Mouse (Mus musculus) central nervous system, embryonic 14 days (tissue): Measurements from ENCODE around the gene Tex38. TPM values are rescaled to one million over a fixed set of nuclear protein-coding genes. Genes with fewer than 3 reads are reported as not detected.

Source experiments
- polyA plus RNA-seq: library from polyadenylated mRNA; depleted of rRNA; stranded (reverse); fragments of >200 nt; gene quantifications from 2 replicates; pipeline ENCODE4 v1.2.3, GENCODE M21; 2012; rRNA removed

The Tex38 gene
- 0.37 and 0.46 TPM in 2 replicates for polyA plus RNA-seq

GRCm38 (mm10) chr4:115780918-115781317, at the start of gene Tex38:
Gene Tex38 (minus strand): TSS chr4:115781018.

GRCm38 (mm10) chr4:115827888-115828571, 47.2 kb upstream of the Tex38 start, which contains the start of gene Mob3c:
Gene Mob3c (plus strand): TSS chr4:115828092.

GRCm38 (mm10) chr4:115784769-115785510, 4.1 kb upstream of the Tex38 start, which contains the start of gene Atpaf1:
Gene Atpaf1 (plus strand): TSS chr4:115784812.

GRCm38 (mm10) chr4:115737551-115738041, 43.2 kb downstream of the Tex38 start, which contains the start of gene Efcab14:
Gene Efcab14 (plus strand): TSS chr4:115737744.

Other genes starting within 250 kb of the Tex38 start
- gene Cyp4a31, start 217.4 kb downstream of the Tex38 start, polyA plus RNA-seq = not detected in 2 replicates
- not detected in 2 replicates for gene Cyp4a32, start 180.0 kb downstream of the Tex38 start, polyA plus RNA-seq
- gene Cyp4b1, start 133.3 kb downstream of the Tex38 start, polyA plus RNA-seq = 0.43 and 1.0 TPM in 2 replicates
- gene Efcab14, start 43.3 kb downstream of the Tex38 start, polyA plus RNA-seq = 18.9 and 19.0 TPM in 2 replicates
- 28.0 and 28.7 TPM in 2 replicates for gene Atpaf1, start 3.8 kb upstream of the Tex38 start, polyA plus RNA-seq
- gene Mob3c, start 47.1 kb upstream of the Tex38 start, polyA plus RNA-seq = 7.2 and 9.8 TPM in 2 replicates
- gene Mknk1, start 58.2 kb upstream of the Tex38 start, polyA plus RNA-seq = 45.6 and 48.3 TPM in 2 replicates
- gene Kncn, start 103.4 kb upstream of the Tex38 start, polyA plus RNA-seq = 0.04 and 0.11 TPM in 2 replicates
- 0.14 and 0.20 TPM in 2 replicates for gene 6430628N08Rik, start 109.6 kb upstream of the Tex38 start, polyA plus RNA-seq
- 3.8 and 5.6 TPM in 2 replicates for gene Dmbx1, start 158.9 kb upstream of the Tex38 start, polyA plus RNA-seq
- gene Faah, start 236.9 kb upstream of the Tex38 start, polyA plus RNA-seq = 12.3 and 14.6 TPM in 2 replicates